Mouse (Mus musculus) limb, embryonic 15.5 days (tissue): ENCODE data around the gene Zkscan1. TPM values are rescaled to one million over a fixed set of nuclear protein-coding genes. Genes with fewer than 3 reads are reported as not detected.
"Not testable (repeated sequence)": the region's sequence is repeated elsewhere in the genome, so short reads cannot be mapped to it uniquely, and the experiment has no call there.

ENCODE experiments used
- ATAC-seq: fragments of 200-750 bp; cut with Nextera tagmentation; 2 replicates; pipeline ENCODE4 v1.8.0; 2017; ENCODE audit warnings: low read depth, moderate TSS enrichment; ENCODE audit not compliant: insufficient number of reproducible peaks, low FRiP score, low TSS enrichment
- H3K27ac ChIP-seq: fragments of 300-500 bp; sonication (generic); 2 replicates; pipeline ENCODE4 v1.5.1; 2015; ENCODE audit warnings: moderate library complexity, mild to moderate bottlenecking, inconsistent platforms
- H3K27me3 ChIP-seq: fragments of 300-500 bp; sonication (generic); 2 replicates; pipeline ENCODE4 v1.6.1; 2015; ENCODE audit warnings: inconsistent platforms
- H3K36me3 ChIP-seq: fragments of 300-500 bp; sonication (generic); 2 replicates; pipeline ENCODE4 v1.6.1; 2015; ENCODE audit warnings: inconsistent platforms
- H3K4me1 ChIP-seq: fragments of 300-500 bp; sonication (generic); 2 replicates; pipeline ENCODE4 v1.6.1; 2015; ENCODE audit warnings: inconsistent platforms
- H3K4me2 ChIP-seq: fragments of 300-500 bp; sonication (generic); 2 replicates; pipeline ENCODE4 v1.6.1; 2015; ENCODE audit warnings: mild to moderate bottlenecking, inconsistent platforms
- H3K4me3 ChIP-seq: fragments of 300-500 bp; sonication (generic); 2 replicates; pipeline ENCODE4 v1.5.1; 2015; ENCODE audit warnings: mild to moderate bottlenecking, inconsistent platforms
- H3K9ac ChIP-seq: fragments of 300-500 bp; sonication (generic); 2 replicates; pipeline ENCODE4 v1.6.1; 2015; ENCODE audit warnings: inconsistent platforms
- H3K9me3 ChIP-seq: fragments of 300-500 bp; sonication (generic); 2 replicates; pipeline ENCODE4 v1.6.1; 2016; ENCODE audit warnings: inconsistent platforms
- WGBS: fragments of 180-500 bp; shearing (Covaris S2); methylation state at CpG from one replicate; pipeline ENCODE4 v1.1.7; 2015; 5-methylcytosine and 5-hydroxymethylcytosine counted together
- polyA plus RNA-seq: library from polyadenylated mRNA; unstranded; fragments of >200 nt; fragmentation: Nextera tagmentation; extraction: Ambion mirVana; gene quantifications from 2 replicates; pipeline ENCODE4 v1.2.1, GENCODE M21; 2015

The Zkscan1 gene
- polyA plus RNA-seq, result 15.6 and 17.0 TPM in 2 replicates

DNA sequence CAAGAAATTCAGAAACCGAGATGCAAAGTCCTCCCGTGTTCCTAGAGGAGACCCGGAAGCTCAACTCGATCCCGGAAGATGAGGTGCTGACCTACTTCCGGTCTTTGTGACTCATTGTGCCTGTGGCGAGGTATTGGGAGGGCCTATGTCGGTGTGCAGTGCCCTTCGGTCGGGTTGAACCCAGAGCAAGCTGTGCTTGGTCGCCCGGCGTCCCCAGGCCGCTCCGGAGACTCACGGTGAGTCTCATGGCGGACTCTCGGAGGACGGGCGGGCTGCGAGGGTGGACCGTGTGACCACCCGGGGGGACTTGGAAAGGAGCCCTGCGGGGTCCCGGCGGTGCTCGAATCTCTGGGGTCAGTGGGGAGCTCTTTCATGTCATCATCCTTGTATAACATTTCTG is at the start of gene Zkscan1:
Gene Zkscan1 (plus strand): TSS at position 89 of the 400 bp plus-strand sequence.
- no peaks in the 10 kb centered on the region for H3K4me1 ChIP-seq
- 0% methylated on average over 27 of the region's 27 CpGs for WGBS

DNA sequence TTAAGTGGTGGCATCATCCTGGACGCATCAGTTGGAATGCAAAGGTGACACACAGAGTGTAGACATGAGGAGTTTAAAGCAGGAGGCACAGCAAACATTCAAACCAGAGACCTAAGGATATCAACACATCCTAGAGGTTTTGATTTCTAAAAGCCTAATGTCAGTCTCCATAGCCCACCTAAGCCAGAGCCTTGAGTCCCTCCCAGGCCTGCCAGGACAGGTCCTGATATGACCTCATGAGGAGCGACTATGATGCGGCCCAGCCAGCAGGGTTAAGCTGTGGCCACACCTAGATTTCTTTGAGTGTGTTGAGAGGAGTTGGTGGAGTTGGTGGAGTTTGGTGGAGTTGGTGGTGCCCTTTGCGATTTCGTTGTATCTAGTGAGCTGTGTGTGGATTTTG is 32.0 kb upstream of the Zkscan1 start, which contains the start of gene Smok3c:
Gene Smok3c (plus strand): TSS at position 301 of the 400 bp plus-strand sequence.
- no CpG with 5 or more reads among the region's 5 CpGs for WGBS

More for the DNA sequence above, at the start of gene Zkscan1:
- H3K27ac ChIP-seq, result peak within 1 kb of the TSS; percentile 89
- H3K36me3 ChIP-seq, result peaks cover 10% of the 10 kb centered on the region; the same call in 1 of the 2 replicates
- peak within 1 kb of the TSS; percentile 61 for H3K4me2 ChIP-seq
- H3K4me3 ChIP-seq, result peak within 1 kb of the TSS; percentile 83
- no peaks in the 10 kb centered on the region for H3K9me3 ChIP-seq
- H3K9ac ChIP-seq, result peak within 1 kb of the TSS; percentile 95
- ATAC-seq, result peak; percentile 82
- no peaks in the 10 kb centered on the region for H3K27me3 ChIP-seq

DNA sequence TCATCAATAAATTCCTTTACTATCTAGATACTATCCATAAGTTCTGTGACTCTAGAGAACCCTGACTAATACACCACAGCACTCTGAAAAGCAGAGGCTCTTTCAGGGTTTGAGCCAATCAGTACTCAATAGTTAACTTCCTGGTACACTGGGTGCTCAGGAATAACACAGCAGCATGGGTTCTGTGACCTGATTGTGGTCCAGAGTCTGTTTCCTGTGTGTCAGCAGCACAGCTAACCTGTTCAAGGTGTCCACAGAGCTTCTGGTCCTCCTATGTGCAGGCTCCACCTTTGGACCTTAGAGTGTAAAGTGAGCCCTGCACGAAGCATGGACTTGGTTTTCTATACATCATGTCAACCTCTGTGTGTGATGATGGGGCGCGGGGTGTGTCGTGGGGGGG is 11.1 kb upstream of the Zkscan1 start:
- Histone ChIP-seq H3K27me3 (no peaks in the 10 kb centered on the region), H3K36me3 (no peaks in the 10 kb centered on the region), H3K9me3 (no peaks in the 10 kb centered on the region), H3K27ac (no peak overlapping the region), H3K4me2 (no peak overlapping the region), H3K4me3 (no peak overlapping the region), H3K9ac (no peak overlapping the region), H3K4me1 (no peaks in the 10 kb centered on the region)
- WGBS, result 81% methylated on average over 4 of the region's 4 CpGs
- ATAC-seq, result no peak

More for the DNA sequence above, 32.0 kb upstream of the Zkscan1 start, which contains the start of gene Smok3c:
- not testable (repeated sequence) for ATAC-seq, H3K27me3 ChIP-seq, H3K9ac ChIP-seq, H3K27ac ChIP-seq, H3K4me3 ChIP-seq, H3K9me3 ChIP-seq, H3K4me1 ChIP-seq, H3K36me3 ChIP-seq, H3K4me2 ChIP-seq

DNA sequence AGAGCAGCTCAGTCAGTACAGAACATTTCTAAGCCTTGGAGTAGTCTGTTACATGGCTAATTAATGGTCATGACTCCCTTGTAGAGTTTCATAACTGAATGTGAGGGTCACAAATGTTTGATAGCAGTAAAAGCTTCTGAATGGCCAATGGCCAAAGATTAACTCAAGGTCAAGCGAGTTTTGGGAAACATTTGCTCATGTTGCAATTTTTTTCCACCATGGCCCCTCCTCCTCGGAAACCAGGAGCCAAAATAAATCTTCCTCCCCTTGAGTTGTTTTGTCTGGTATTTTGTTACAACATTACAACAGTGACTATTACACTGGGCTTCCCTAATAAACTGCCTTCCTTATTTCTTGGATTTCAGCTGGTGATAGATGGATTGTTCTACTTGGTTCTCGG is 9.2 kb upstream of the Zkscan1 start:
- Histone ChIP-seq H3K4me1 (no peaks in the 10 kb centered on the region), H3K4me2 (no peak overlapping the region), H3K27ac (no peak overlapping the region), H3K9ac (no peak overlapping the region), H3K9me3 (no peaks in the 10 kb centered on the region), H3K27me3 (no peaks in the 10 kb centered on the region), H3K4me3 (no peak overlapping the region), H3K36me3 (no peaks in the 10 kb centered on the region)
- WGBS, result 63% methylated on average over 3 of the region's 3 CpGs
- no peak for ATAC-seq

DNA sequence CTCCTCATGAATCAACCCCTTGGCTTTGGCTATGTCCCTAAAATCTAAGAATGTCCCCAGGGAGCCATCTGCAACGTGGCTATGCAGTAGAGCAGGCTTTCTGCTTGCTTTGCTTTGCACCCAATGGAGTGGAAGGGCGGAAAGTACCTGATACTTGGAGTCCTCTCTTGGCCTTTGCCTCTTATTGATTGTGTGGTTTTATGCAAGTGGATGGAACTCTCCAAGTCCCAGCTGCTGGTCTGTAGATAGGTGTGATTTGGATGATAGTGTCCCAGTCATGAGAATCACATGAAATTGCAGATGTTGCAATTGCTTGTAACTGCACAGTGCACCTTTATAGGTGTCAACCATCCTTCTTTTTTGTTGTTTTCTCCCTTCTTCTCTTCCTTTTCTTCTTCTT is 8.7 kb upstream of the Zkscan1 start:
- H3K36me3 ChIP-seq, result no peaks in the 10 kb centered on the region
- H3K9ac ChIP-seq, result no peak overlapping the region
- H3K4me3 ChIP-seq, result no peak overlapping the region
- H3K9me3 ChIP-seq, result no peaks in the 10 kb centered on the region
- no peaks in the 10 kb centered on the region for H3K27me3 ChIP-seq
- no peak for ATAC-seq
- H3K4me1 ChIP-seq, result no peaks in the 10 kb centered on the region
- H3K4me2 ChIP-seq, result no peak overlapping the region
- 59% methylated on average over 2 of the region's 2 CpGs for whole genome bisulfite sequencing
- no peak overlapping the region for H3K27ac ChIP-seq

DNA sequence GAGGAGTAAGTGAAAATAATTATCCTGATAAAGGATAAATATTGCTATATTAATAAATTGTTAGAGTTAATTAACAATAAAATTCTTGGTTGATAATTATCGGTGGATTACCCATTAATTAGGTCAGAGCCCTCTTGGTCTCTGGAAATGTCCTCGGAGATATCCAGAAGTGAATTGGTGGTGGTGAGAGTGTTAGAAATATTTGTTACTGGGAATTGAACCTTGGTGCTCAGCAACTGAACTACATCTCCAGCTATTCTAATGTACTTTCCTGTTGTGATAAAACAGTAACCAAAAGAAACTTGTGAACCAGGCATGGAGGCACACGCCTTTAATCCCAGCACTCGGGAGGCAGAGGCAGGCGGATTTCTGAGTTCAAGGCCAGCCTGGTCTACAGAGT is 4.4 kb upstream of the Zkscan1 start:
- H3K4me1 ChIP-seq, result no peaks in the 10 kb centered on the region
- H3K36me3 ChIP-seq, result no peaks in the 10 kb centered on the region
- H3K9ac ChIP-seq, result no peak overlapping the region
- no peak overlapping the region for H3K4me2 ChIP-seq
- no peak overlapping the region for H3K27ac ChIP-seq
- no peak overlapping the region for H3K4me3 ChIP-seq
- 91% methylated on average over 5 of the region's 5 CpGs for WGBS
- no peaks in the 10 kb centered on the region for H3K9me3 ChIP-seq
- ATAC-seq, result no peak
- H3K27me3 ChIP-seq, result no peaks in the 10 kb centered on the region

DNA sequence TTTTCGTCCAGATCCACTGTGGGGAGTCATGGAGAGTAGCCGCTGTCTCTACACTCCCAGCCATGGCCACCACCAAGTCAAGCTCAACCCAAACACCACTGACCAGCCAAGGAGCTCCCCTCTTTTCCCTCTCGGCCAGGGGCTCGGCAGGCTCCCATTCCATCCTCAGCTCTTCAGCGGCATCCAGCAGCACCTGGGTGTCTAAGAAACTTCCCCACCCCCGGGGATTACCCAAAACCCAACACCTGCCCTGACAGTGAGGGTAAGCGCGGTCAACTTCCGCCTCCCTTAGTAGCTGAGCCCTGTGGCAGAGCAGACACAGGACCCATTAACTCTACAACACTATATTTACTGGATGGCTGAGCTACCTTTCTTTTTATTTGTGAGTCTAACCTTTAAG is 3.4 kb upstream of the Zkscan1 start:
- Histone ChIP-seq H3K4me1 (no peaks in the 10 kb centered on the region), H3K27ac (no peak overlapping the region), H3K9ac (no peak overlapping the region), H3K36me3 (no peaks in the 10 kb centered on the region), H3K27me3 (no peaks in the 10 kb centered on the region), H3K9me3 (no peaks in the 10 kb centered on the region), H3K4me2 (no peak overlapping the region), H3K4me3 (no peak overlapping the region)
- WGBS, result 84% methylated on average over 9 of the region's 9 CpGs
- no peak for ATAC-seq

DNA sequence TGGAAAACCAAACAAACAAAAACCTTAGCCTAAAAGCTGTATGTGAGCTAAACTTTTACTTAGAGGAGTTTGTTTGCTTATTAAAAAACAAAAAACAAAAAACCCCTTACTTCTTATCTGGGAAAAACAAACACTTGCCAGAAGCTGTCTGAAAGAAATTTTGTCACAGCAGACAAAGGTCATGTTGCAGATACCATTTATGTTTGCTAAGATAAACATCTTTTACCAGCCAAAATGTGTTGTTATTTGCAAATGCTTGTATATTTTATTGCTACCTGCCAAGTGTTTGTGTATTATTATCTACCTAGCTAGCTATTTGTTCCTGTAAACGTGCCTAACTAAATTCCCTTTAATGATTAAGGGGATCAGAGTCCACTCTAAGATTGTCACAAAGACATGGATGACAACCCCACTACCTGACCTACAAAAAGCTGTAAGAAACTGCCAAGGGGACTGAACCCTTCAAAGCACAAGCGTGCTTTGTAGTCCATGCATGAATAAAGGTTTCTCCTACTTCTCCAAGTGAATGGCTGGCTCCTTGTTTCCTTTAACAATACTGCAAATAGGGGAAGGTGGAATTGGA is 1.5 kb upstream of the Zkscan1 start:
- Histone ChIP-seq H3K4me1 (no peaks in the 10 kb centered on the region), H3K4me2 (no peak overlapping the region), H3K9ac (no peak overlapping the region), H3K4me3 (no peak overlapping the region), H3K27me3 (no peaks in the 10 kb centered on the region), H3K27ac (no peak overlapping the region), H3K36me3 (peaks cover 7% of the 10 kb centered on the region; the same call in 1 of the 2 replicates), H3K9me3 (no peaks in the 10 kb centered on the region)
- no peak for ATAC-seq
- WGBS, result 64% methylated on average over 2 of the region's 2 CpGs

DNA sequence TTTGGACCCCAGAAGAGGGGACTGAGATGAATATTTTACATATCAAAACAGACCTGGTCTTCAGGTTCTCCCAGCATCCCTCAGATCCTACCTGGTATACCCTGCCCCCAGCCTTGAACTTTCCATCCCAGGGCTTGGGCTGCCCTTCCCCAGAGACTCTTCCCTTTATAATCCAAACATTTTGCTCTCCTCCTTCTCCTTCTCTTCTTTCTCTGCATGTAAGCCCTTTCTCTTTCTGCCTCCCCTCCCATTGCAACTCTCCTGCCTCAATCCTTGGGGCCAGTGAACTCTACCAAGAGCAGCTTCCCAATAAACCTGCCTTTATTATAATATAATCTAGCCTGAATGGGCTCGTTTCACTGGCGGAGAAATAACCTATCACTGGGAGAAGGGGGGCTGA is 948 bp upstream of the Zkscan1 start:
- WGBS, result 80% methylated on average over 2 of the region's 2 CpGs
- Histone ChIP-seq H3K9me3 (no peaks in the 10 kb centered on the region), H3K4me1 (no peaks in the 10 kb centered on the region), H3K4me3 (no peak overlapping the region), H3K36me3 (peaks cover 8% of the 10 kb centered on the region; the same call in 1 of the 2 replicates), H3K27me3 (no peaks in the 10 kb centered on the region), H3K27ac (no peak overlapping the region), H3K9ac (no peak overlapping the region), H3K4me2 (no peak overlapping the region)
- no peak for ATAC-seq

DNA sequence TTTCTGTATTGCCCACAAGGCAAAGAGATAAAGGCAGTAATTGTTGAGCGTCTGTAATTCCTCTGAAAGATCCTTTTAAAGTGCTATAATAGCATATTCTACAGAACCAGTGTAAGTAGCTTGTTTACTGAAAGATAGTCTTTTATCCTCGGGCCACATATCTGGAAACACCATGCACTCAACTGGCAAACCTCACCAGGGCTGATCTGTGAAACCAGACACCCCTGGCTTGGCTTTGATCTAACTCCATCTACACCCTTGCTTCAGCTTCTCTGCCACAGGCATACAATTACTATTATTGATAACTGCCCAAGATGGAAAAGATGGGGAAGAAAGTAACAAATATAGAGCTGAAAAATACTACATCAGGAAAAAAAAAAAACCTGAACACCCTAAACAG is 377 bp upstream of the Zkscan1 start:
- Histone ChIP-seq H3K27me3 (no peaks in the 10 kb centered on the region), H3K36me3 (peaks cover 10% of the 10 kb centered on the region; the same call in 1 of the 2 replicates), H3K4me3 (peak overlapping the region; percentile 83), H3K27ac (no peak overlapping the region), H3K4me1 (no peaks in the 10 kb centered on the region), H3K9ac (no peak overlapping the region), H3K4me2 (peak overlapping the region; percentile 61), H3K9me3 (no peaks in the 10 kb centered on the region)
- ATAC-seq, result no peak
- 14% methylated on average over 2 of the region's 2 CpGs for WGBS

DNA sequence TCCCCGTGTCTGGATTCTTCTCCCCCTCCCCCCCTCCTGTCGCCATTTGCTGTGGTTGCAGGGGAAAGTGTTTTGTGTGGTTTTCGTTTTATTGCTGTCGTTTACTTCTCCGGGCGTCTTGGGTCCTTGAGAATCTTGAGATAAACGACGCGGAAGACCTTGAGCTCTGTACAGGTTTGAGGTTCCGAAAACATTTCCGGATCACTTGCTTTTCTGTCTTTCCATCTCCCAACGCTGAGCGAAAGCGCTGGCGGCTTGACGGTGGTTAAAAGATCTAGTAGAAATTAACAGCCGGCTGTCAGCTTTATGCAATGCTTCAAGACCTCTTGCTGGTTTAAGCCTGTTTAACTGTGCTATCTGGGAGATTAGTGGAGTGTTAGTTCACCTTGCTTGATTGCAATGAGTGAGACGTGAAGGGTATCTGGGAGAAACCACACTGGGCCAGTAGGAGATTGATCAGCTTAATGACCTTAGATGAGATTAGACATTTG is 582 bp downstream of the Zkscan1 start:
- H3K4me1 ChIP-seq, result no peaks in the 10 kb centered on the region
- peak overlapping the region; percentile 89 for H3K27ac ChIP-seq
- peaks cover 10% of the 10 kb centered on the region; the same call in 1 of the 2 replicates for H3K36me3 ChIP-seq
- peak overlapping the region; percentile 95 for H3K9ac ChIP-seq
- WGBS, result under 1% methylated on average over 18 of the region's 18 CpGs
- H3K4me2 ChIP-seq, result peak overlapping the region; percentile 61
- ATAC-seq, result no peak
- H3K4me3 ChIP-seq, result peak overlapping the region; percentile 83
- H3K27me3 ChIP-seq, result no peaks in the 10 kb centered on the region
- H3K9me3 ChIP-seq, result no peaks in the 10 kb centered on the region

DNA sequence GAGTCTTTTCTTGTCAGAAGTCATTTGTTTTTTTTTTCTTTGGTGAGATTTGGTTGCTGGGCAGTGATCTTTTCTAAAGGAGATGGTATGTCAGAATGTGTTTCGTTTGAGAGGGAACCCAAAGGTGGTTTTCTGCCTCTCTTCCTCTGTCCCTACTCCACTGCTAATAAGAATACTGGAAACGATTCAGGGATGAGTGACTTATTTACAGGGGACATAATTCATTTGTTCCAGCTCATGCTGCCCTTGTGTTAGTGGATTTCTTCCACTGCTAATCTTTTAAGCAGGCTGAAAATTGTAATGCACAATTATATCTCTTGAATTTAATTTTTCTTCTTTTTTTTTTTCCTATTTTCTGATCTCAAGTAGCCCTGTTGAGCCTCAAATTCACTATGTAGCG is 2.0 kb downstream of the Zkscan1 start:
- Histone ChIP-seq H3K4me2 (no peak overlapping the region), H3K4me3 (no peak overlapping the region), H3K27ac (no peak overlapping the region), H3K36me3 (peaks cover 10% of the 10 kb centered on the region; the same call in 1 of the 2 replicates), H3K27me3 (no peaks in the 10 kb centered on the region), H3K9me3 (no peaks in the 10 kb centered on the region), H3K4me1 (no peaks in the 10 kb centered on the region), H3K9ac (no peak overlapping the region)
- ATAC-seq, result no peak
- 84% methylated on average over 3 of the region's 3 CpGs for WGBS
